Mouse (Mus musculus) heart, postnatal 0 days (tissue): ENCODE measurements around the gene Nucks1. TPM values are rescaled to one million over a fixed set of nuclear protein-coding genes. Genes with fewer than 3 reads are reported as not detected.
"Not testable (repeated sequence)": the region's sequence is repeated elsewhere in the genome, so short reads cannot be mapped to it uniquely, and the experiment has no call there.

Source experiments
- ATAC-seq: fragments of 200-750 bp; cut with Nextera tagmentation; 2 replicates; pipeline ENCODE4 v1.8.0; 2017; ENCODE audit warnings: low read depth, moderate number of reproducible peaks, moderate library complexity; ENCODE audit not compliant: insufficient read depth
- DNase-seq: peaks from one replicate; pipeline ENCODE4 v3.0.0-alpha.2; 2016; ENCODE audit warnings: low spot score
- H3K27ac ChIP-seq: fragments of 300-500 bp; sonication (generic); 2 replicates; pipeline ENCODE4 v1.5.1; 2014; ENCODE audit warnings: low read depth, mild to moderate bottlenecking
- H3K27me3 ChIP-seq: fragments of 300-500 bp; sonication (generic); 2 replicates; pipeline ENCODE4 v1.6.1; 2014; ENCODE audit warnings: low read length, mixed read lengths; ENCODE audit not compliant: control insufficient read depth, insufficient read depth
- H3K36me3 ChIP-seq: fragments of 300-500 bp; sonication (generic); replicated peaks from 2 replicates; pipeline ENCODE4 v1.6.1; 2014; ENCODE audit warnings: low read length, mixed read lengths; ENCODE audit not compliant: control insufficient read depth, insufficient read depth
- H3K4me1 ChIP-seq: fragments of 300-500 bp; sonication (generic); 2 replicates; pipeline ENCODE4 v1.6.1; 2014; ENCODE audit warnings: antibody characterized with exemption; ENCODE audit not compliant: control insufficient read depth, insufficient read depth
- H3K4me2 ChIP-seq: fragments of 300-500 bp; sonication (generic); 2 replicates; pipeline ENCODE4 v1.6.1; 2014; ENCODE audit warnings: low read depth, mild to moderate bottlenecking, low read length, moderate library complexity
- H3K4me3 ChIP-seq: fragments of 300-500 bp; sonication (generic); 2 replicates; pipeline ENCODE4 v1.5.1; 2014; ENCODE audit warnings: low read depth, low read length
- H3K9ac ChIP-seq: fragments of 300-500 bp; sonication (generic); replicated peaks from 2 replicates; pipeline ENCODE4 v1.6.1; 2014; ENCODE audit warnings: low read depth, low read length, mixed read lengths
- H3K9me3 ChIP-seq: fragments of 300-500 bp; sonication (generic); replicated peaks from 2 replicates; pipeline ENCODE4 v1.6.1; 2016; ENCODE audit warnings: low read length; ENCODE audit not compliant: control insufficient read depth
- CTCF ChIP-seq: IDR thresholded peaks from 2 replicates; pipeline ENCODE4 v1.5.1; 2016; ENCODE audit warnings: antibody characterized with exemption, control low read depth, low read depth
- EP300 ChIP-seq: IDR thresholded peaks from 2 replicates; pipeline ENCODE4 v1.6.1; 2016; ENCODE audit warnings: antibody characterized with exemption, low read depth
- WGBS: fragments of 180-500 bp; shearing (Covaris S2); extraction: QIAGEN DNeasy Blood & Tissue Kit; methylation state at CpG from one replicate; pipeline ENCODE4 v1.1.7; 2014; 5-methylcytosine and 5-hydroxymethylcytosine counted together
- polyA plus RNA-seq: library from polyadenylated mRNA; unstranded; fragments of >200 nt; fragmentation: Nextera tagmentation; extraction: Ambion mirVana; gene quantifications from 2 replicates; pipeline ENCODE4 v1.2.1, GENCODE M21; 2015
- total RNA-seq: library from RNA; depleted of rRNA; stranded (reverse); fragments of >200 nt; gene quantifications from 2 replicates; pipeline ENCODE4 v1.2.3, GENCODE M21; 2014; ENCODE audit warnings: low replicate concordance

Gene Nucks1
- total and polyA plus RNA-seq, 2 experiments from 2014 or later, result 27.0 to 58.2 TPM

GRCm38 (mm10) chr1:131908456-131908855, 1.9 kb upstream of the Nucks1 start:
- Histone ChIP-seq H3K27me3 (peaks cover 20% of the 10 kb centered on the region), H3K9ac (no peak overlapping the region), H3K4me1 (peaks cover 4% of the 10 kb centered on the region; the same call in 1 of the 2 replicates), H3K9me3 (no peaks in the 10 kb centered on the region), H3K4me3 (no peak overlapping the region), H3K36me3 (no peaks in the 10 kb centered on the region), H3K27ac (no peak overlapping the region), H3K4me2 (no peak overlapping the region)
- TF ChIP-seq EP300, result no peak
- TF ChIP-seq CTCF, result no peak
- DNase-seq, result no peak
- WGBS, result 83% methylated on average over 3 of the region's 3 CpGs
- ATAC-seq, result no peak

GRCm38 (mm10) chr1:131909236-131909635, 1.1 kb upstream of the Nucks1 start:
- not testable (repeated sequence) for H3K9ac ChIP-seq, H3K4me3 ChIP-seq, H3K4me1 ChIP-seq, H3K36me3 ChIP-seq, H3K9me3 ChIP-seq, H3K4me2 ChIP-seq, ATAC-seq, H3K27ac ChIP-seq, DNase-seq
- peaks cover 17% of the 10 kb centered on the region for H3K27me3 ChIP-seq
- WGBS, result 95% methylated on average over 2 of the region's 2 CpGs

GRCm38 (mm10) chr1:131910674-131911558, 582 bp downstream of the Nucks1 start:
- Histone ChIP-seq H3K4me3 (peak overlapping the region; percentile 97), H3K9me3 (no peaks in the 10 kb centered on the region), H3K27me3 (peaks cover 15% of the 10 kb centered on the region), H3K4me1 (peaks cover 4% of the 10 kb centered on the region; the same call in 1 of the 2 replicates), H3K27ac (peak overlapping the region; percentile 99), H3K4me2 (peak overlapping the region; percentile 82), H3K36me3 (no peaks in the 10 kb centered on the region), H3K9ac (peak overlapping the region; percentile 98)
- WGBS, result under 1% methylated on average over 71 of the region's 88 CpGs
- DNase-seq (peak; percentile 76), ATAC-seq (peak; percentile 62)
- TF ChIP-seq CTCF (no peak), EP300 (no peak)

GRCm38 (mm10) chr1:131917634-131918033, 7.3 kb downstream of the Nucks1 start:
- Histone ChIP-seq H3K27ac (no peak overlapping the region), H3K9ac (no peak overlapping the region), H3K4me1 (no peaks in the 10 kb centered on the region), H3K36me3 (peaks cover 35% of the 10 kb centered on the region), H3K4me3 (no peak overlapping the region), H3K27me3 (no peaks in the 10 kb centered on the region), H3K4me2 (no peak overlapping the region), H3K9me3 (no peaks in the 10 kb centered on the region)
- WGBS, result 62% methylated on average over 6 of the region's 6 CpGs
- TF ChIP-seq EP300 (no peak), CTCF (no peak)
- ATAC-seq (no peak), DNase-seq (no peak)

GRCm38 (mm10) chr1:131919052-131919451, 8.7 kb downstream of the Nucks1 start:
- ATAC-seq (no peak), DNase-seq (no peak)
- 93% methylated on average over 2 of the region's 2 CpGs for WGBS
- H3K36me3 ChIP-seq, result peaks cover 47% of the 10 kb centered on the region
- H3K4me3 ChIP-seq, result no peak overlapping the region
- H3K9me3 ChIP-seq, result no peaks in the 10 kb centered on the region
- TF ChIP-seq EP300, result no peak
- no peak for TF ChIP-seq CTCF
- H3K4me2 ChIP-seq, result no peak overlapping the region
- H3K4me1 ChIP-seq, result no peaks in the 10 kb centered on the region
- H3K27me3 ChIP-seq, result no peaks in the 10 kb centered on the region
- no peak overlapping the region for H3K27ac ChIP-seq
- no peak overlapping the region for H3K9ac ChIP-seq

GRCm38 (mm10) chr1:131922100-131922499, 11.8 kb downstream of the Nucks1 start:
- TF ChIP-seq CTCF, result no peak
- no peak for TF ChIP-seq EP300
- no peak overlapping the region for H3K4me2 ChIP-seq
- peaks cover 75% of the 10 kb centered on the region for H3K36me3 ChIP-seq
- no peaks in the 10 kb centered on the region for H3K27me3 ChIP-seq
- ATAC-seq (no peak), DNase-seq (no peak)
- 85% methylated on average over 3 of the region's 3 CpGs for WGBS
- H3K9me3 ChIP-seq, result no peaks in the 10 kb centered on the region
- H3K4me1 ChIP-seq, result no peaks in the 10 kb centered on the region
- H3K4me3 ChIP-seq, result no peak overlapping the region
- H3K9ac ChIP-seq, result no peak overlapping the region
- H3K27ac ChIP-seq, result no peak overlapping the region
